Mouse (Mus musculus): ENCODE data around the gene Usp46.

DNA sequence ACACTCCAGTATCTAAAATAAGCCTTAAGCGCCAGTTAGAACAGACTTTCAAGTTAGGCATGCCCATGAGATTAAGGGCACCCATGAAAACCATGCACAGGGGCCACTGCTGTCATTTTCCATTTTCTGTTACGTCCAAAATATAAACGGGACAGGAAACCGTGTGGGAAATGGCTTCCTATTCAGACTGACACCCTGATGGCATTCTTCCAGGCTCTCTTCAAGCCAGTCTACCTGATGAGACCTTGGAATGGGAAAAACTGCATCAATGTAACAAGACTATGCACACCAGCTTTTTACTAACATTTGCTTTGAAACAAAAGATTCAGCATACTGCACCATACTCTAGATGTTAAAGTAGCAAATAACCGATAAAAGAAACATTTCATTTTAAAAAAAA is 69.3 kb downstream of the Usp46 start:
- TF ChIP-seq POLR2A (IDR thresholded peaks at IDR 0.05; ENCODE audit: borderline replicate concordance, low read depth, low read length) = no peak
- TF ChIP-seq CTCF (IDR thresholded peaks at IDR 0.05; ENCODE audit: low read depth, low read length) = no peak
